Mouse (Mus musculus): ENCODE results near the gene Erc2.

GRCm38 (mm10) chr14:28300095-28300494 lies 677.9 kb downstream of the Erc2 start:
- TF ChIP-seq CTCF (IDR thresholded peaks at IDR 0.05; ENCODE audit: low read depth) = no peak
- no peak for TF ChIP-seq EP300 (IDR thresholded peaks at IDR 0.05; ENCODE audit: low read depth)
